Mouse (Mus musculus): ENCODE results near the gene Ift57. TPM values are rescaled to one million over a fixed set of nuclear protein-coding genes. Genes with fewer than 3 reads are reported as not detected.
A peak's percentile ranks its signal among the peaks of the same experiment; 100 is the strongest.

Gene Ift57
- total RNA-seq (2015; ENCODE audit: low replicate concordance) (23.1 and 28.1 TPM in 2 replicates), total RNA-seq (2017; ENCODE audit: low replicate concordance) (18.8 and 39.8 TPM in 2 replicates)

DNA sequence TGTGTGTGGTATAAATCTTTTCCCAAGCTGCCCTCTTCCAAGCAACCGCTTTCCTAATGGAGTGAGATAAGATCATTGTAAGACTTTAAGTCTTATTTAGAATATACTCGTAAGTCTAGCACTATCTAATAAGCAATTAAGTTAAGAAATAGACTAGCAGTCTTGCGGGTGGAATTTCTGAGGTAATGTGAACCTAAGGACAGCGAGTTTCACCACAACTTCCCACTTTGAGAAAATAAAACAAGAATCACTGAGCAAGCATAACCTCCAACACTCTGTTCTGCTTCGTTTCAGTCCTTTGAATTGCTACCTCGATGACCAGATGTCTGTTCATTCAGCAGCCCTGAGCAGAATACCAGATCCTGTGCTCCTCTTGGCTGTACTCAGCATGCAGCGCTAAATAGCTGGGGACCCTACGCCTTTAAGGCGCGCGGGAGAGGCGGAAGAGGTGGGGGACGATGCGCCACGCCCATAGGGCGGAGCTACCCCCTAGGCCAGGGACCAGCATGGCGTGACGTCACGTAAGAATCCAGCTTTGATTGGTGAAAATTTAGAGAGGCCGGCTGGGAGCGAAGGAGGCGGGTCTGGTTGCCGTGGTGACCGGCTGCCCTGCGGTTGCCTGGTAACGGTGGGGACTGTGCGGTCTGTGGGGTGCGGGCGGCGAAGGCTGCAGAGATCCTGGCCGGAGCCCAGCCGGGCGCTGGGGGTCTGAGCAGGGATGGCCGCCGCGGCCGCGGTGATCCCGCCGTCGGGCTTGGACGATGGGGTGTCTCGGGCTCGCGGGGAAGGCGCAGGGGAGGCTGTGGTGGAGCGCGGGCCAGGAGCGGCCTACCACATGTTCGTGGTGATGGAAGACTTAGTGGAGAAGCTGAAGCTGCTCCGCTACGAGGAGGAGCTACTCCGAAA is at the start of gene Ift57:
Gene Ift57 (plus strand): TSS at position 614 of the 906 bp plus-strand sequence.
- peak; percentile 99 for ATAC-seq (replicated peaks; ENCODE audit: low FRiP score, poor library complexity, severe bottlenecking)

- no peak for ATAC-seq (replicated peaks; ENCODE audit: low FRiP score, poor library complexity, severe bottlenecking)
Measured at GRCm38 (mm10) chr16:49657182-49657581, 41.9 kb upstream of the Ift57 start.

DNA sequence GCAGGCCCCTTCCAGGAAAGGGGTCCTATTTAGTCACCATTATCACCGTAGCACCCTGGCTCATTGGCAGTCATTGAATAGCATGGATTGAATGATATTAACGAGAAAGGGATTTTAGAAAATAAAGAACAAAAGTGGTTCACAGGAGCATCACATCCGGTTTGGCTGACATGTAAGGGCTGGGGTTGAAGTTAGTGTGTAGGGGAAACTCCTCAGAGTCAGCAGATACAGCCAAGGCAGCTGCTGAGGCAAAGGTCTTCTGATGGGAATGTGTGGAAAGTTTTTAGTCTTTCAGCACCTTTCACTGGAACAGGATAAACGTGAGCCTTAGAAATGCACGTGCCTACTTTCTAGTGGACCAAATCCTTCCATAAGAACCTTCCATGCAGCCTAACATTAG is 41.0 kb upstream of the Ift57 start:
- ATAC-seq (replicated peaks; ENCODE audit: low FRiP score, poor library complexity, severe bottlenecking): no peak

DNA sequence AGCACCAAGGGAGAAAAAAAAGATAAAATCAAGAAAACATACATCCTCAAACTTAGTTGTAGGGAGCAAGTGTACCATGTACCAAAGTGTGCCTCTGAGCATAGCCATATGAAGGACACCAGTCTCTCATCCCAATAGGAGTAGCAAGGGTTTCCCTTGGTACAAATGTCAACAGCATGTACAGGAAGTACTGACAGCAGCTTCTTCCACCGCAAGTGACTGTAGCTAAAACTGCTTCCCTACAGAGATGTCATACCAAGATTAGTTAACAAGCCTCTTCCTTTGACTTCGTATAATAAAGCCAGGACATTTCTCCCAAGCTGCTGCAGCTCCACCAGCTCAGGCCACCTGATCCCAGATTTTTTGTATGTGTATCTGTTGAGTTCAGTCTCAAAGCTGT is 39.9 kb upstream of the Ift57 start:
- no peak for ATAC-seq (replicated peaks; ENCODE audit: low FRiP score, poor library complexity, severe bottlenecking)

DNA sequence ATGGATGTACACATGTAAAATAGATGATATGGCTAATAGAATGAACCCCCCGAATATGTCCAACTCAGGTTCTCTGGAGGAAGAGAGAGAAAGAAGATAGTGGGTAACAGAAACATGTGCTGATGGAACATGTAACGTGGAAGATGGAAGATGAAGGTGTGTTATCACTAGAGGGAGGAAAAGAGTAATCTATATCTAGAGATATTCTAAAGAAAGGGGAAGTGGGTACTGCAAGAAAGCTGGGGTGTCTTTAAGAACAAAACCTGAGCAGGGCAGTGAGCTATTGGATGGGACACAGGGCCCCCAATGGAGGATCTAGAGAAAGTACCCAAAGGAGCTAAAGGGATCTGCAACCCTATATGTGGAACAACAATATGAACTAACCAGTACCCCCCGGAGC is 38.9 kb upstream of the Ift57 start:
- ATAC-seq (replicated peaks; ENCODE audit: low FRiP score, poor library complexity, severe bottlenecking): no peak

DNA sequence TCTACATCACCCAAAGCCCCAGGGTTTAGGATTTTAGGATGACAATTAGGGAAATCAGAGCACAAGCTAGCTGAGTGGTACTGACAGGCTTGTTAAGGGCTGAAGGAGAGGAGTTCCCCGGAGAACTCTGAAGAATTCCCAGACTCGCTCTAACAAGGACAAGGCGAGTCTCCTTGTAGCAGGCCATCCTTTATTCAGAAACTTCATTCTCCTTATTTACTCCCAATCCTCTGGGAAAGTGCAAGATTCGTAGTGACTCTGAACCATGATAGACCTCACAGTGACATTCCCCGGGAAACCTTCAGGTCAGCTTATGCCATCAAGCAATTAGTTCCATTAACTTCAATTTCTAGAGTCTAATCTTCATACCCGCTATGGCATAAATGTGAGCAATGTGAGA is 36.8 kb upstream of the Ift57 start:
- ATAC-seq (replicated peaks; ENCODE audit: low FRiP score, poor library complexity, severe bottlenecking): no peak

GRCm38 (mm10) chr16:49664677-49665076 is 34.4 kb upstream of the Ift57 start:
- no peak for ATAC-seq (replicated peaks; ENCODE audit: low FRiP score, poor library complexity, severe bottlenecking)

DNA sequence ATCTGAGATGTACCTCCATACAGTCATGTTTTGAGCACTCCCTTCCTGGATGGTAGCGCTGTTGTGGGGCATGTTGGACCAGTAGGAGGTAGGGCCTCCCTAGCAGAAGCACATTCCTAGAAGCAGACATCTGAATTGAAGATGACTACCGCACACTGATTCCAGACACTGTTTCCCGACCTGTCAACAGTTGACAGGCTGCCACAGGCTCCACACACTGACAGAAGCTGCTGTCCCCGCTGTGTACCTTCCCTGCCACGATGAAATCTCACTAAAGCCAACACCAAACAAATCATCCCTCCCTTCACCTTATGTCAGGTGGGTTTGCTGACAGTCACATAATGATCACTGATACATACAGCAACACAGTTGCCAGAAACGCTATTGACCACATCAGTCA is 19.4 kb upstream of the Ift57 start:
- no peak for ATAC-seq (replicated peaks; ENCODE audit: low FRiP score, poor library complexity, severe bottlenecking)

GRCm38 (mm10) chr16:49684961-49685360 is 14.1 kb upstream of the Ift57 start:
- no peak for ATAC-seq (replicated peaks; ENCODE audit: low FRiP score, poor library complexity, severe bottlenecking)

GRCm38 (mm10) chr16:49699821-49700220 is 788 bp downstream of the Ift57 start:
- ATAC-seq (replicated peaks; ENCODE audit: low FRiP score, poor library complexity, severe bottlenecking): no peak

GRCm38 (mm10) chr16:49708074-49708473 is 9.0 kb downstream of the Ift57 start:
- no peak for ATAC-seq (replicated peaks; ENCODE audit: low FRiP score, poor library complexity, severe bottlenecking)

- ATAC-seq (replicated peaks; ENCODE audit: low FRiP score, poor library complexity, severe bottlenecking): no peak
Measured at GRCm38 (mm10) chr16:49710188-49710587, 11.2 kb downstream of the Ift57 start.

DNA sequence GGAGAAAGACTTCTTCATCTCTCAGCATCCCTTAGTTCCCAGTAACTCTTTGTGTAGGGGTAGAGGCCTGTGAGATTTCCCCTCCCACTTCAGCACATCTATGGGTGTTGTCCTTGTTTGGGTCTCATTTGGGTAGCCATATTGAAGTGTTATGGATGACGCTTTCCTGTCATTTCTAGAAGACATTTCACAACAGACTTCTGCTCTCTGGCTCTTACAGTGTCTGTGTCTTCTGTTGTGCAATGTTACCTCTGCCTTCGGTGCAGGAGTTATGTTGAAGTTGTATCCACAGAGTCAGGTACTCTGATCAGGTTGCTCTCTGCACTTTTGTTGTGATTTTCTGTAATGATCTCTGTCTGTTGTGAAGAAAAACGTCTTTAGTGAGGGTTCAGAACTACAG is 14.3 kb downstream of the Ift57 start:
- no peak for ATAC-seq (replicated peaks; ENCODE audit: low FRiP score, poor library complexity, severe bottlenecking)

DNA sequence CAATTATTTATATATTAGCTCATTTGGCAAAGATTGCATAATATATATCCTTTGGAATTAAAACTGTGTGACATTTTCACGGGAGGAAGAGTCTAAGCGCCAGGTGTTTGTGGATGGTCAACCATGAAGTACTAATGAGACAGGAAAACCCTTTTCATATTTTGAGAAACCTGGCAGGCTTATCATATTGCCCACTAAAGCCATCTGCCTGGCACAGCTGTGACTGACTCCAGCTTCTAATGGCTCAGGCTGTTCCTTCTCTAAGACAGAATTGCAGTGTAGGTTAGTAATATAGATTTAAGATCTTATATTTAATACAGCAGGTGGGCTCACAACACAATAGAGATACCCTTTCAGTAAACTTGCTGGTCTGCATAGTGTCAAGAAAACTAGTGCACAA is 21.6 kb downstream of the Ift57 start:
- no peak for ATAC-seq (replicated peaks; ENCODE audit: low FRiP score, poor library complexity, severe bottlenecking)

DNA sequence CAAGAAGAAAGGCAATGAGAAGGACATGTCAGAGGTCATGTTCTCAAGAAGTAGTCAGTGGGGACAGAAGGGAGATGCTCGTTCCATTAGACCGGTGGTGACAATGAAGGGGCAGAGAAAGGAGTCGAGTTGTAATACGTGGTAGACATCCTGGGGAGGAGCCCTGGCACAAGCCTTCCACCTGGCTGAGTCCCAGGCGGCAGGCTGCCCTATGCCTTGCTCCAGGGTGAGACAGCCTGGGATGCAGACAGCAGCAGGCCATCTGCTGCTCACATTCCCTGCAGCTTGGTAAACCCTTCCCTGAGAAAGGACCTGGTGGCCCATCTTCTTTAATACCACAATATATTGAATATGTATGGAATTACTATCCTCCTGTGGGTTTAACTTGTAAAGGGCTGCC is 22.6 kb downstream of the Ift57 start:
- no peak for ATAC-seq (replicated peaks; ENCODE audit: low FRiP score, poor library complexity, severe bottlenecking)

- ATAC-seq (replicated peaks; ENCODE audit: low FRiP score, poor library complexity, severe bottlenecking): no peak
Measured at GRCm38 (mm10) chr16:49723222-49723621, 24.2 kb downstream of the Ift57 start.

GRCm38 (mm10) chr16:49724232-49724631 is 25.2 kb downstream of the Ift57 start:
- no peak for ATAC-seq (replicated peaks; ENCODE audit: low FRiP score, poor library complexity, severe bottlenecking)

- no peak for ATAC-seq (replicated peaks; ENCODE audit: low FRiP score, poor library complexity, severe bottlenecking)
Measured at GRCm38 (mm10) chr16:49724931-49725330, 25.9 kb downstream of the Ift57 start.

DNA sequence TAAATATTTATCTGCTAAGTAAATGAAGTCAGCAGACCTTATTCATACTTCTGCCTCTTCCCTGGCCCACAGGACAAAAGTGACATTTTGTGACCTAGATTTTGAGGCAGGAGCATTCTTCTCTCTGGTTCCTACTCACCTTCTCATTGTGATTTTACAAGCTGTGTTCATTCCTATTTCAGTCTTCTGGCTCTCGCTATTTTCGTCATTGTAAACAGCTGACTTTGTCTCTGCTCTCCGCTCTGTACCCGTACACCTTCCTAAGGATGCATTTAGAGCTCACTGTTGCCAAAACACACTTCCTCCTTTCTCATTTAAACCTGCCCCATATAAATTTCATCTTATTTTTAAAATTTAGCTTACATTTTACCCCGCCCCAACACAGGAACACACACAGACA is 26.4 kb downstream of the Ift57 start:
- no peak for ATAC-seq (replicated peaks; ENCODE audit: low FRiP score, poor library complexity, severe bottlenecking)

DNA sequence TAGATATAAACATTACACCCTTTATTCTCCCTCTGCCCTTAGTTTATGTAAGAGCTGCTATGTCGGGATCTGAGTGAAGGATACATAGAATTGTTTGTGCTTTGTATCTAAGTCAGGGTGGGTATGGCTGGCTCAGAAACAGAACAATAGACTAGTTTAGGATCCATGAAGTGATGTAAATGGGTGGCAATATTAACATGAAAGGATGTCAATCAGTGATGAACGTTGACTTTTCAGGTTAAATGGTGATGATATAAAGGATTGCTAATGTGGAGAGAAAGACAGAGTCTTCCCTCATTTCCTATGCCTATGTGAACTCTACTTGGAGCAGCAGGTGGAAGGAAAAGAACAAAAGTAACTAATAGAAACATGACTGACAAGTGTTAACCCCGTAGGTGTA is 27.2 kb downstream of the Ift57 start:
- no peak for ATAC-seq (replicated peaks; ENCODE audit: low FRiP score, poor library complexity, severe bottlenecking)

DNA sequence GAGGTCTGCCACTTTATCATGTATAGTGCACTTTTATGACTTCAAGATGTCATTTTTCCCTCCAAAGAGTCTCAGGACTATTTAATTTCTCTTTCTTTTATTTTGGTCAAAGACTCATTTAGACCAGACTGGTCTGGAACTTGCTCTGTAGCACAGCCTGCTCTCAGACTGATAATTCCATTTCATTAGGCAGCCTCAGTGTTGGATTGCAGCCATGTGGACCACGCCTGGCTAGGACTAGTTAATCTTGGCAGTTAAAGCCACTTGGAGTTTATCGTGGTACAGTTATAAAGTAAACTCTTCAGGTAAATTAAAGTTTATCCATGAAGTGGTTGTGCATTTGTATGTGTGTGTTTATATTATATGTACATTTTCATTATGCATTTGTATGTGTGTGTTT is 27.7 kb downstream of the Ift57 start:
- peak; percentile 99 for ATAC-seq (replicated peaks; ENCODE audit: low FRiP score, poor library complexity, severe bottlenecking)

DNA sequence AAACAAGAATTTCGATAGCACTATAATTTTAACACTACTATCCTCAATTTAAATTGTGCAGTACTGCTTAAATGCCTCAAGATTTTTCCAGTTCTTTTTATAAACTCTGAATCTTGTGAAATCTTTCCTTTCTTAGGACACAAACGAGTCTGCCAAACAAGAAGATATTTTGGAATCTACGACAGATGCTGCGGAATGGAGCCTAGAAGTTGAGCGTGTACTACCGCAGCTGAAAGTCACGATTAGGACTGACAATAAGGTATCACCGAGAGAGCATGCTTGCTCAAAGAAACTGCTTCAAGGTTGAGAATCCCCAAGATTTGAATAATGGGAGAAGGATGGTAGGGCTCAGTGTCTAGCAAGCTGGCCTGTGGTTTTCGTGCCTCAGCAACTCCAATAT is 37.5 kb downstream of the Ift57 start:
- ATAC-seq (replicated peaks; ENCODE audit: low FRiP score, poor library complexity, severe bottlenecking): no peak

Data from erythroid progenitor cell, adult 5-6 weeks (primary cell).